Mouse (Mus musculus): ENCODE results near the gene Mapkbp1. TPM values are rescaled to one million over a fixed set of nuclear protein-coding genes. Genes with fewer than 3 reads are reported as not detected.
A peak's percentile ranks its signal among the peaks of the same experiment; 100 is the strongest.

Gene Mapkbp1
- polyA plus RNA-seq, 1 experiment from 2014 or later = 2.6 TPM

DNA sequence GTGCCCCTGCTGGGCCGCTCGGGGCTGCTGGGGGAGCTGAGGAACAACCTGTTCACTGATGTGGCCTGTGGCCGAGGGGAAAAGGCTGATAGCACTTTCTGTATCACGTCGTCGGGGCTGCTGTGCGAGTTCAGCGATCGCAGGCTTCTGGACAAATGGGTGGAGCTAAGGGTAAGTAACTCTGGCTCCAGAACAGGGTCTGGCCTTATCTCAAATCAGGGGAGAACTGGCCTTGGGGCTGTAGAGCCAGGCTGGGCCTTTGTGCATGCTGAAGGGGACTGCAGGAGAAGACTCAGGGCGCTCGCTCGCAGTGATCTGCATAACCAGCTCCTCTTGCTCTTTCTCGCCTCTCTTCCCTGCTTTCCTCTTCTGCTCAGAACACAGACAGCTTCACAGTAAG lies 40.4 kb downstream of the Mapkbp1 start:
- WGBS = 82% methylated on average over 13 of the region's 13 CpGs
- H3K27me3 ChIP-seq (replicated peaks; ENCODE audit: insufficient read depth, low read length) = no peaks in the 10 kb centered on the region

DNA sequence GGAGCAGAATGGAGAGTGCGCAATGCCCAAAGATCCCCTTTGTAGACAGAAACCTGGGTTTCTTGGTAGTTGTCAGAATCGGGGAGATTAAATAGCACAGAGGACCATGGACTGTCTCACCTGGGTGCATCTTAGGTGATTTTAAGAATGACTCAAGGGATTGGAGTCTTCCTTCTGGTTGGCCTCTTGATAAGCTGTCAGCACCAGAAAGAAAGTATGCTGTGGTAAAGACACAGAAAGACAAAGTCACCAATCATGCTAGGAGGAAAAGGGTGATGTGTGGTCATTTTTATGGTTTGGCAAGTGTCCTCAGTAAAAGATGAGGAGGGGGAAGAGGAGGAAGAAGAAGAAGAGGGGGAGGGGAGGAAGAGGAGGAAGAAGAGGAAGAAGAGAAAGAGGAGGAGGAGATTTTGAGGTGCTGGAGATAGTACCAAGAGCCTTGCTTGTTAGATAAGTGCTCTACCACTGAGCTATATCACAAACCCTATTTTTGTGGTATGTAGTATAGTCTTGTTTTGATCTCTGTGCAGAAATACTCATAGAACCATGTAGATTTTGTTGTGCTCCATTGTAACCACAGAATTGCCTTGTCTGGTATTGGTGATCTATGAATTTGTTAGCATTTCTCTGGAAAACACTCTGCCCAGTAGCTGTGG lies 41.5 kb downstream of the Mapkbp1 start:
- H3K36me3 ChIP-seq (ENCODE audit: insufficient read depth, low read length) = peaks cover 23% of the 10 kb centered on the region; the same call in 1 of the 2 replicates
- H3K4me3 ChIP-seq (ENCODE audit: low read depth, low read length) = no peak overlapping the region
- no peaks in the 10 kb centered on the region for H3K27me3 ChIP-seq (replicated peaks; ENCODE audit: insufficient read depth, low read length)
- H3K9me3 ChIP-seq (ENCODE audit: low read length) = no peaks in the 10 kb centered on the region
- ATAC-seq (no peak), DNase-seq (ENCODE audit: low spot score) (no peak)
- TF ChIP-seq CTCF (IDR thresholded peaks at IDR 0.05) (no peak), EP300 (IDR thresholded peaks at IDR 0.05) (no peak)
- no peak overlapping the region for H3K4me2 ChIP-seq (replicated peaks; ENCODE audit: low read depth, low read length)
- 88% methylated on average over 2 of the region's 2 CpGs for WGBS
- no peak overlapping the region for H3K27ac ChIP-seq (ENCODE audit: low read length)
- H3K4me1 ChIP-seq (ENCODE audit: insufficient read depth, low read depth, low read length) = no peaks in the 10 kb centered on the region
- no peak overlapping the region for H3K9ac ChIP-seq (replicated peaks; ENCODE audit: low read depth)

More for the DNA sequence above, 40.4 kb downstream of the Mapkbp1 start:
- no peak for TF ChIP-seq CTCF (IDR thresholded peaks at IDR 0.05)
- TF ChIP-seq EP300 (IDR thresholded peaks at IDR 0.05) = no peak
- no peak overlapping the region for H3K4me3 ChIP-seq (ENCODE audit: low read depth, low read length)
- H3K27ac ChIP-seq (ENCODE audit: low read length) = no peak overlapping the region
- no peak overlapping the region for H3K4me2 ChIP-seq (replicated peaks; ENCODE audit: low read depth, low read length)
- H3K9me3 ChIP-seq (ENCODE audit: low read length) = no peaks in the 10 kb centered on the region
- ATAC-seq (no peak), DNase-seq (ENCODE audit: low spot score) (no peak)
- H3K9ac ChIP-seq (replicated peaks; ENCODE audit: low read depth) = no peak overlapping the region
- H3K4me1 ChIP-seq (ENCODE audit: insufficient read depth, low read depth, low read length) = no peaks in the 10 kb centered on the region
- H3K36me3 ChIP-seq (ENCODE audit: insufficient read depth, low read length) = peaks cover 19% of the 10 kb centered on the region; the same call in 1 of the 2 replicates

GRCm38 (mm10) chr2:120015882-120016281 lies 43.4 kb downstream of the Mapkbp1 start:
- TF ChIP-seq EP300 (IDR thresholded peaks at IDR 0.05) (no peak), CTCF (IDR thresholded peaks at IDR 0.05) (no peak)
- ATAC-seq (no peak), DNase-seq (ENCODE audit: low spot score) (no peak)
- Histone ChIP-seq H3K4me2 (replicated peaks; ENCODE audit: low read depth, low read length) (no peak overlapping the region), H3K27me3 (replicated peaks; ENCODE audit: insufficient read depth, low read length) (no peaks in the 10 kb centered on the region), H3K4me3 (ENCODE audit: low read depth, low read length) (no peak overlapping the region), H3K4me1 (ENCODE audit: insufficient read depth, low read depth, low read length) (no peaks in the 10 kb centered on the region), H3K27ac (ENCODE audit: low read length) (no peak overlapping the region), H3K9me3 (ENCODE audit: low read length) (no peaks in the 10 kb centered on the region), H3K9ac (replicated peaks; ENCODE audit: low read depth) (no peak overlapping the region), H3K36me3 (ENCODE audit: insufficient read depth, low read length) (peaks cover 32% of the 10 kb centered on the region)
- 94% methylated on average over 4 of the region's 4 CpGs for WGBS

DNA sequence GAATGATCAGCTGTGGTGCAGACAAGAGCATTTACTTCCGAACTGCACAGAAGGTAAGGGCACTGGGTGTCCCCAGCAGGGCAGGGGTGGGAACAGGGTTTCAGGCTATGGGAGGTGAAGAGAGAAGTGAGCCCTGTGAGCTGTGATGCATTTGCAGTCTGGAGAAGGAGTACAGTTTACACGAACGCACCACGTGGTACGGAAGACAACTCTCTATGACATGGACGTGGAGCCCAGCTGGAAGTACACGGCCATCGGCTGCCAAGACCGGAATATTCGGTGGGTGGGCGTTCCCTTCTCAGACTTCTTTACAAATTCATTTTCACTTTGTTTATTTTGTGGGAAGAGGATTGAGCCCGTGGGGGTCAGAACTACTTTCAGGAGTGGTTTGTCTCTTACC lies 45.1 kb downstream of the Mapkbp1 start:
- DNase-seq (ENCODE audit: low spot score) = no peak

DNA sequence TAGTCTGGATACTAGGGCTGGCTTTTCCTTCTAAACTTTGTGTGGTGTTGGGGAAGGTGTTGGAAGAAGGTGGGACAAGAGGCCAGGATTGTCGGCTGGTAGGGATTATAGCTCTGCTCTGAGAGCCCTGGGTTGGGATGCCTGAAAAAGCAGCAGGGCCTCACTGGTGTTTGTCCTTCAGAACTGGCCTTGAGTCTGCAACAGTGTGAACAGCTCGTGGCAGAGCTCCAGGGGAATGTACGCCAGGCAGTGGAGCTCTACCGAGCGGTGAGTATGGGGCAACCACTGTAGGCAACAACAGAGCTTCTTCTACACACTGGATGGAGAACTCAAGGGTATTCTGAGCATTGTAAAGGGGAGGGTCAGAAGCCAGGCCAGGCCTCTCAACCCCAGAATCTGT lies 51.8 kb downstream of the Mapkbp1 start:
- Histone ChIP-seq H3K9ac (replicated peaks; ENCODE audit: low read depth) (no peak overlapping the region), H3K9me3 (ENCODE audit: low read length) (no peaks in the 10 kb centered on the region), H3K27ac (ENCODE audit: low read length) (no peak overlapping the region), H3K4me1 (ENCODE audit: insufficient read depth, low read depth, low read length) (peaks cover 9% of the 10 kb centered on the region), H3K27me3 (replicated peaks; ENCODE audit: insufficient read depth, low read length) (no peaks in the 10 kb centered on the region), H3K4me2 (replicated peaks; ENCODE audit: low read depth, low read length) (no peak overlapping the region), H3K36me3 (ENCODE audit: insufficient read depth, low read length) (peaks cover 14% of the 10 kb centered on the region), H3K4me3 (ENCODE audit: low read depth, low read length) (no peak overlapping the region)
- TF ChIP-seq CTCF (IDR thresholded peaks at IDR 0.05) = no peak
- no peak for TF ChIP-seq EP300 (IDR thresholded peaks at IDR 0.05)
- ATAC-seq = no peak
- 81% methylated on average over 5 of the region's 5 CpGs for WGBS
- no peak for DNase-seq (ENCODE audit: low spot score)

More for the DNA sequence above, 45.1 kb downstream of the Mapkbp1 start:
- Histone ChIP-seq H3K9ac (replicated peaks; ENCODE audit: low read depth) (no peak overlapping the region), H3K4me3 (ENCODE audit: low read depth, low read length) (no peak overlapping the region), H3K4me2 (replicated peaks; ENCODE audit: low read depth, low read length) (no peak overlapping the region), H3K9me3 (ENCODE audit: low read length) (no peaks in the 10 kb centered on the region), H3K4me1 (ENCODE audit: insufficient read depth, low read depth, low read length) (no peaks in the 10 kb centered on the region), H3K27me3 (replicated peaks; ENCODE audit: insufficient read depth, low read length) (no peaks in the 10 kb centered on the region), H3K36me3 (ENCODE audit: insufficient read depth, low read length) (peaks cover 32% of the 10 kb centered on the region), H3K27ac (ENCODE audit: low read length) (no peak overlapping the region)
- 67% methylated on average over 12 of the region's 12 CpGs for WGBS
- TF ChIP-seq CTCF (IDR thresholded peaks at IDR 0.05) = no peak
- no peak for TF ChIP-seq EP300 (IDR thresholded peaks at IDR 0.05)
- ATAC-seq = peak; percentile 57

- Histone ChIP-seq H3K9ac (replicated peaks; ENCODE audit: low read depth) (peak within 1 kb of the TSS; percentile 73), H3K4me2 (replicated peaks; ENCODE audit: low read depth, low read length) (peak within 1 kb of the TSS; percentile 79), H3K4me1 (ENCODE audit: insufficient read depth, low read depth, low read length) (peaks cover 9% of the 10 kb centered on the region), H3K4me3 (ENCODE audit: low read depth, low read length) (peak within 1 kb of the TSS; percentile 59), H3K27ac (ENCODE audit: low read length) (peak within 1 kb of the TSS; percentile 90), H3K27me3 (replicated peaks; ENCODE audit: insufficient read depth, low read length) (no peaks in the 10 kb centered on the region), H3K9me3 (ENCODE audit: low read length) (no peaks in the 10 kb centered on the region), H3K36me3 (ENCODE audit: insufficient read depth, low read length) (peaks cover 9% of the 10 kb centered on the region; the same call in 1 of the 2 replicates)
- DNase-seq (ENCODE audit: low spot score) (peak; percentile 97), ATAC-seq (peak; percentile 91)
- peak; percentile 39 for TF ChIP-seq CTCF (IDR thresholded peaks at IDR 0.05)
- TF ChIP-seq EP300 (IDR thresholded peaks at IDR 0.05) = peak; percentile 53
- 5% methylated on average over 50 of the region's 50 CpGs for whole genome bisulfite sequencing
Measured at GRCm38 (mm10) chr2:120026984-120027949, 54.8 kb downstream of the Mapkbp1 start, which contains the start of the genes Jmjd7 and Gm28042. Gene Jmjd7, plus strand, starts transcription at chr2:120027483. Gene Gm28042, plus strand, starts transcription at chr2:120027493.

Measured in lung, postnatal 0 days (tissue).